Mouse (Mus musculus) liver, embryonic 18 days (tissue): ENCODE measurements around the gene Slc30a5. TPM values are rescaled to one million over a fixed set of nuclear protein-coding genes. Genes with fewer than 3 reads are reported as not detected.

Experiments used
- polyA plus RNA-seq: library from polyadenylated mRNA; depleted of rRNA; stranded (reverse); fragments of >200 nt; gene quantifications from 2 replicates; pipeline ENCODE4 v1.2.3, GENCODE M21; 2012; rRNA removed

Slc30a5 gene
- polyA plus RNA-seq: 20.4 and 21.3 TPM in 2 replicates

GRCm38 (mm10) chr13:100832741-100833639, at the start of gene Slc30a5:
Slc30a5 (minus strand) TSS chr13:100833427.

GRCm38 (mm10) chr13:100786414-100786867, 46.8 kb downstream of the Slc30a5 start, which contains the start of gene Ccnb1:
Ccnb1 (minus strand) TSS chr13:100786570.

GRCm38 (mm10) chr13:100775252-100776055, 57.8 kb downstream of the Slc30a5 start, which contains the start of gene Cenph:
Cenph (minus strand) TSS chr13:100775899.

Other genes starting within 250 kb of the Slc30a5 start
- gene Marveld2, start 216.5 kb downstream of the Slc30a5 start, polyA plus RNA-seq: 9.1 and 9.2 TPM in 2 replicates
- gene Ak6, start 182.4 kb downstream of the Slc30a5 start, polyA plus RNA-seq: 80.9 and 84.5 TPM in 2 replicates
- 7.3 and 7.8 TPM in 2 replicates for gene Rad17, start 182.4 kb downstream of the Slc30a5 start, polyA plus RNA-seq
- gene Taf9, start 181.8 kb downstream of the Slc30a5 start, polyA plus RNA-seq: 6.3 and 9.4 TPM in 2 replicates
- 6.6 and 7.2 TPM in 2 replicates for gene Ccdc125, start 163.7 kb downstream of the Slc30a5 start, polyA plus RNA-seq
- 14.2 and 15.2 TPM in 2 replicates for gene Cdk7, start 102.5 kb downstream of the Slc30a5 start, polyA plus RNA-seq
- gene Mrps36, start 88.8 kb downstream of the Slc30a5 start, polyA plus RNA-seq: 37.2 and 46.1 TPM in 2 replicates
- gene Cenph, start 57.5 kb downstream of the Slc30a5 start, polyA plus RNA-seq: 8.8 and 8.9 TPM in 2 replicates
- gene Ccnb1, start 46.9 kb downstream of the Slc30a5 start, polyA plus RNA-seq: 54.5 and 56.6 TPM in 2 replicates